ENCODE assay signal across 9 mouse cellular contexts in the genomic region with DNA sequence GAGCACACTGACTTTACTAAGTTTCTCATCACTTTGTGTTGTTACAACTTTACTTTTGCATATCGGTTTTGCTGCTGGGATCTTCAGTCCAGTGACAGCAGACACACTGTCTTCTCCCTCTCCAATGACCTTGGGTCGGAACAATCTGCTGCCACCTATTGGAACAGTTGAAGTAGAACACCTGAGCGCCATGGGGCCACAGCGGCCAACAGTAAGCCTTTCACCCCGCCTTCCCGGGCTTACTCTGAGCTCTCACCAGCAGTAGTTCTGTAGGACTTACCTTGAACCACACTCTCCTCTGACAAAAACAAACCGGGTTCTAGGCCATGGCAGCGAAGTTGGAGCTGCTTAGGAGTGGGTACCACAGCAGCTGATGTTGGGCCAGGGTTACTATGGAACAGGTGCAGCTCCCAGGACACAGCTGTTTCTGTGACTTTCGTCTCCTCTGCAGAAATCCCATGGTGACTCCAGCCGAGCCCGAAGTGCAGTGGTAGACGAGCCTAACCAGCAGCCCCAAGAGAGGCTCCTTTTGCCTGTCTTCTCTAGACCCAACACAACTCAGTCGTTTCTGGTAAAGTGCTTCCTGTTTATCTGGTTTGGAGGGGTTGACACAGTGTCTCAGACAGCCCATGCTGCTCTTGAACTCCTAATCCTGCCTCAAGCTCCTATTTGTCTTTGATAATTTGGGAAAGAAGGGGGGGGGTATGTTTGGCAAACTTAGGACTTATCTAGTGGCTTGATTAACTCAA. TPM values are rescaled to one million over a fixed set of nuclear protein-coding genes. Genes with fewer than 3 reads are reported as not detected.
DNase-seq lines count a peak whose midpoint lies in the region; ATAC-seq lines count a peak whose summit lies in the region.
"Had no signal": no experiment of that assay in that cellular context is flagged by ENCODE, and none has a peak within 500 bp of the region (broad histone marks: within the 10 kb centered on the region; RNA-seq: fewer than 3 reads in every experiment).

No protein-coding gene starts in this region.

- H3K9me3 ChIP-seq in stomach, embryonic 14.5 days (ENCODE audit: control insufficient read depth, low read depth, low read length), result no peaks in the 10 kb centered on the region

- H3K36me3 ChIP-seq in stomach, embryonic 14.5 days (ENCODE audit: control insufficient read depth, insufficient read depth, low read length), result peaks cover 35% of the 10 kb centered on the region

- no peaks in the 10 kb centered on the region for H3K27me3 ChIP-seq in stomach, embryonic 14.5 days (ENCODE audit: control insufficient read depth, insufficient read depth, low read length)

- no peaks in the 10 kb centered on the region for H3K4me1 ChIP-seq in stomach, embryonic 14.5 days (ENCODE audit: control insufficient read depth, insufficient read depth, low read length)

- 37% methylated on average over 13 of the region's 13 CpGs for WGBS in stomach, embryonic 14.5 days

- 0 out of 2 replicates have a peak, but pooled peaks have one; percentile 53 for ATAC-seq in stomach, embryonic 14.5 days (ENCODE audit: insufficient number of reproducible peaks, insufficient read depth, low FRiP score, low read depth)

- intact Hi-C loops in left cerebral cortex, postnatal 4 days (cut with DNase I), result no loop called here
- intact Hi-C loops in left cerebral cortex, postnatal 36 days (cut with DNase I), result no loop called here
- intact Hi-C loops in gastrocnemius, postnatal 14 days (cut with DNase I; ENCODE audit: low total_unique reads), result no loop called here

- no peak overlapping the region for H3K27ac ChIP-seq in stomach, embryonic 14.5 days (ENCODE audit: low read length)

- H3K4me2 ChIP-seq in stomach, embryonic 14.5 days (replicated peaks; ENCODE audit: low read depth, low read length), result no peak overlapping the region

- H3K4me3 ChIP-seq in stomach, embryonic 14.5 days (ENCODE audit: low read depth, low read length), result no peak overlapping the region
- H3K4me3 ChIP-seq: myocyte had no signal

- peak; percentile 24 for DNase-seq in left cerebral cortex, postnatal 4 days
- no peak for DNase-seq in left cerebral cortex, postnatal 36 days (ENCODE audit: low spot score in 2 of 2)
- DNase-seq in brain, adult 2 months (ENCODE audit: low read depth, low spot score), result peak; percentile 65
- peak; percentile 28 for DNase-seq in gastrocnemius, postnatal 14 days
- DNase-seq in kidney, adult 9 months, result peak; percentile 78
- DNase-seq in lung, postnatal 25 days (ENCODE audit: low spot score), result peak; percentile 69
- DNase-seq in left cerebral cortex, adult 8-10 months (ENCODE audit: low spot score in 2 of 2), result no peak

- no peak overlapping the region for H3K9ac ChIP-seq in stomach, embryonic 14.5 days (replicated peaks; ENCODE audit: low read depth, low read length)

RNA-seq across cellular contexts. Expression of gene Dnajc9, which starts 10.2 kb away (rescaled TPM):
- 10 to 100 TPM; 34.5 to 39.6 TPM for total RNA-seq in left cerebral cortex, postnatal 4 days (2021)
- 10 to 100 TPM; 24.7 to 25.1 TPM for total RNA-seq in left cerebral cortex, postnatal 36 days (2021)
- total RNA-seq in gastrocnemius, postnatal 14 days (2021), result 1 to 10 TPM; 9.2 to 9.9 TPM
- polyA plus RNA-seq in stomach, embryonic 14.5 days (2014; fragmentation: Nextera tagmentation; extraction: Ambion mirVana), result 95.9 and 107 TPM in 2 replicates
- 10 to 100 TPM; 24.9 to 33.6 (median 28.6) TPM for total RNA-seq in left cerebral cortex, adult 8-10 months (2022)

RNA-seq across cellular contexts. Expression of gene Mrps16, which starts 14.9 kb away (rescaled TPM):
- total RNA-seq in left cerebral cortex, postnatal 4 days (2021), result 10 to 100 TPM; 32.9 to 33.2 TPM
- total RNA-seq in left cerebral cortex, postnatal 36 days (2021), result 10 to 100 TPM; 31.7 to 31.9 TPM
- total RNA-seq in gastrocnemius, postnatal 14 days (2021), result 10 to 100 TPM; 40.1 to 47.6 TPM
- polyA plus RNA-seq in stomach, embryonic 14.5 days (2014; fragmentation: Nextera tagmentation; extraction: Ambion mirVana), result 90.8 and 102 TPM in 2 replicates
- total RNA-seq in left cerebral cortex, adult 8-10 months (2022), result 10 to 100 TPM; 30.2 to 36.4 (median 33.9) TPM

RNA-seq across cellular contexts. Expression of gene Fam149b, which starts 30.5 kb away (rescaled TPM):
- 10 to 100 TPM; 51.8 to 53.2 TPM for total RNA-seq in left cerebral cortex, postnatal 4 days (2021)
- total RNA-seq in left cerebral cortex, postnatal 36 days (2021), result 10 to 100 TPM; 46.1 to 56.2 TPM
- 10 to 100 TPM; 14.7 to 17.2 TPM for total RNA-seq in gastrocnemius, postnatal 14 days (2021)
- polyA plus RNA-seq in stomach, embryonic 14.5 days (2014; fragmentation: Nextera tagmentation; extraction: Ambion mirVana), result 41.7 and 42.6 TPM in 2 replicates
- 10 to 100 TPM; 45.3 to 49.3 (median 47.8) TPM for total RNA-seq in left cerebral cortex, adult 8-10 months (2022)

RNA-seq across cellular contexts. Expression of gene Ecd, which starts 30.6 kb away (rescaled TPM):
- total RNA-seq in left cerebral cortex, postnatal 4 days (2021), result 10 to 100 TPM; 31.6 to 34.8 TPM
- total RNA-seq in left cerebral cortex, postnatal 36 days (2021), result 10 to 100 TPM; 37.1 to 41.9 TPM
- total RNA-seq in gastrocnemius, postnatal 14 days (2021), result 10 to 100 TPM; 27.1 to 30.5 TPM
- polyA plus RNA-seq in stomach, embryonic 14.5 days (2014; fragmentation: Nextera tagmentation; extraction: Ambion mirVana), result 53.1 and 54.6 TPM in 2 replicates
- 10 to 100 TPM; 34.6 to 39.1 (median 36.5) TPM for total RNA-seq in left cerebral cortex, adult 8-10 months (2022)

Comparison
In these comparisons a context has a peak if more than half of its experiments do, and no peak if none do; other contexts are left out.
1. DNase-seq: peak in left cerebral cortex, postnatal 4 days (single experiment), brain, adult 2 months (single experiment), gastrocnemius, postnatal 14 days (single experiment), kidney, adult 9 months (single experiment) and lung, postnatal 25 days (single experiment); none in left cerebral cortex, postnatal 36 days (0 of 2) and left cerebral cortex, adult 8-10 months (0 of 2).